Mouse (Mus musculus): ENCODE measurements around the gene Tef. TPM values are rescaled to one million over a fixed set of nuclear protein-coding genes. Genes with fewer than 3 reads are reported as not detected.

Gene Tef
- total and polyA plus RNA-seq, 3 experiments, result 28.1 to 75.8 (median 61.5) TPM

GRCm38 (mm10) chr15:81840306-81840705, 38.1 kb downstream of the Tef start:
- Histone ChIP-seq H3K9me3 (replicated peaks) (no peaks in the 10 kb centered on the region), H3K4me3 (ENCODE audit: low read depth, low read length) (no peak overlapping the region), H3K27me3 (ENCODE audit: insufficient read depth, low read length) (peaks cover 52% of the 10 kb centered on the region), H3K4me1 (ENCODE audit: insufficient read depth, low read depth, low read length) (peaks cover 31% of the 10 kb centered on the region), H3K36me3 (replicated peaks) (peaks cover 3% of the 10 kb centered on the region)
- no peak for DNase-seq (ENCODE audit: low spot score)
- TF ChIP-seq GATA1 (IDR thresholded peaks at IDR 0.05; ENCODE audit: borderline replicate concordance, low read length), result no peak
- no peak for TF ChIP-seq TAL1 (conservative IDR thresholded peaks at IDR 0.05; ENCODE audit: low read depth, low read length)
- TF ChIP-seq GATA2 (IDR thresholded peaks at IDR 0.05; ENCODE audit: borderline replicate concordance, low read depth, low read length), result no peak
- no peak for TF ChIP-seq POLR2AphosphoS5 (IDR thresholded peaks at IDR 0.05; ENCODE audit: insufficient replicate concordance, low read depth, low read length)
- TF ChIP-seq CTCF (IDR thresholded peaks at IDR 0.05; ENCODE audit: low read depth, low read length), result no peak
- ATAC-seq (ENCODE audit: extremely low read depth, insufficient number of reproducible peaks, low FRiP score, poor library complexity, severe bottlenecking), result no peak

GRCm38 (mm10) chr15:81842275-81842674, 40.1 kb downstream of the Tef start:
- TF ChIP-seq POLR2AphosphoS5 (IDR thresholded peaks at IDR 0.05; ENCODE audit: insufficient replicate concordance, low read depth, low read length), result no peak
- no peak for TF ChIP-seq GATA1 (IDR thresholded peaks at IDR 0.05; ENCODE audit: borderline replicate concordance, low read length)
- TF ChIP-seq CTCF (IDR thresholded peaks at IDR 0.05; ENCODE audit: low read depth, low read length), result no peak
- no peak for TF ChIP-seq GATA2 (IDR thresholded peaks at IDR 0.05; ENCODE audit: borderline replicate concordance, low read depth, low read length)
- TF ChIP-seq TAL1 (conservative IDR thresholded peaks at IDR 0.05; ENCODE audit: low read depth, low read length), result no peak
- ATAC-seq (ENCODE audit: extremely low read depth, insufficient number of reproducible peaks, low FRiP score, poor library complexity, severe bottlenecking), result no peak
- no peaks in the 10 kb centered on the region for H3K9me3 ChIP-seq (replicated peaks)
- H3K4me1 ChIP-seq (ENCODE audit: insufficient read depth, low read depth, low read length), result peaks cover 25% of the 10 kb centered on the region
- H3K27me3 ChIP-seq (ENCODE audit: insufficient read depth, low read length), result peaks cover 34% of the 10 kb centered on the region
- H3K36me3 ChIP-seq (replicated peaks), result peaks cover 20% of the 10 kb centered on the region
- H3K4me3 ChIP-seq (ENCODE audit: low read depth, low read length), result no peak overlapping the region
- no peak for DNase-seq (ENCODE audit: low spot score)

- peaks cover 23% of the 10 kb centered on the region for H3K4me1 ChIP-seq (ENCODE audit: insufficient read depth, low read depth, low read length)
- no peak overlapping the region for H3K4me3 ChIP-seq (ENCODE audit: low read depth, low read length)
- H3K9me3 ChIP-seq (replicated peaks), result no peaks in the 10 kb centered on the region
- TF ChIP-seq GATA2 (IDR thresholded peaks at IDR 0.05; ENCODE audit: borderline replicate concordance, low read depth, low read length) (no peak), POLR2AphosphoS5 (IDR thresholded peaks at IDR 0.05; ENCODE audit: insufficient replicate concordance, low read depth, low read length) (no peak)
- H3K27me3 ChIP-seq (ENCODE audit: insufficient read depth, low read length), result peaks cover 16% of the 10 kb centered on the region
- DNase-seq (ENCODE audit: low spot score) (no peak), ATAC-seq (ENCODE audit: extremely low read depth, insufficient number of reproducible peaks, low FRiP score, poor library complexity, severe bottlenecking) (no peak)
- H3K36me3 ChIP-seq (replicated peaks), result peaks cover 42% of the 10 kb centered on the region
These were observed 42.9 kb downstream of the Tef start for GRCm38 (mm10) chr15:81845033-81845625.

GRCm38 (mm10) chr15:81845724-81846123, 43.5 kb downstream of the Tef start:
- H3K4me3 ChIP-seq (ENCODE audit: low read depth, low read length), result no peak overlapping the region
- H3K27me3 ChIP-seq (ENCODE audit: insufficient read depth, low read length), result peaks cover 13% of the 10 kb centered on the region
- peaks cover 25% of the 10 kb centered on the region for H3K4me1 ChIP-seq (ENCODE audit: insufficient read depth, low read depth, low read length)
- H3K9me3 ChIP-seq (replicated peaks), result no peaks in the 10 kb centered on the region
- ATAC-seq (ENCODE audit: extremely low read depth, insufficient number of reproducible peaks, low FRiP score, poor library complexity, severe bottlenecking), result peak; percentile 15; the same call in 1 of the 2 replicates
- TF ChIP-seq GATA1 (IDR thresholded peaks at IDR 0.05; ENCODE audit: borderline replicate concordance, low read length), result no peak
- TF ChIP-seq GATA2 (IDR thresholded peaks at IDR 0.05; ENCODE audit: borderline replicate concordance, low read depth, low read length), result no peak
- TF ChIP-seq POLR2AphosphoS5 (IDR thresholded peaks at IDR 0.05; ENCODE audit: insufficient replicate concordance, low read depth, low read length), result no peak
- no peak for TF ChIP-seq TAL1 (conservative IDR thresholded peaks at IDR 0.05; ENCODE audit: low read depth, low read length)
- no peak for TF ChIP-seq CTCF (IDR thresholded peaks at IDR 0.05; ENCODE audit: low read depth, low read length)
- H3K36me3 ChIP-seq (replicated peaks), result peaks cover 48% of the 10 kb centered on the region
- DNase-seq (ENCODE audit: low spot score), result no peak

- DNase-seq (ENCODE audit: low spot score) (no peak), ATAC-seq (ENCODE audit: extremely low read depth, insufficient number of reproducible peaks, low FRiP score, poor library complexity, severe bottlenecking) (no peak)
- TF ChIP-seq GATA1 (IDR thresholded peaks at IDR 0.05; ENCODE audit: borderline replicate concordance, low read length), result no peak
- TF ChIP-seq CTCF (IDR thresholded peaks at IDR 0.05; ENCODE audit: low read depth, low read length), result no peak
- no peak for TF ChIP-seq GATA2 (IDR thresholded peaks at IDR 0.05; ENCODE audit: borderline replicate concordance, low read depth, low read length)
- no peak for TF ChIP-seq POLR2AphosphoS5 (IDR thresholded peaks at IDR 0.05; ENCODE audit: insufficient replicate concordance, low read depth, low read length)
- no peak for TF ChIP-seq TAL1 (conservative IDR thresholded peaks at IDR 0.05; ENCODE audit: low read depth, low read length)
- Histone ChIP-seq H3K27me3 (ENCODE audit: insufficient read depth, low read length) (peaks cover 9% of the 10 kb centered on the region), H3K36me3 (replicated peaks) (peaks cover 58% of the 10 kb centered on the region), H3K4me1 (ENCODE audit: insufficient read depth, low read depth, low read length) (peaks cover 32% of the 10 kb centered on the region), H3K4me3 (ENCODE audit: low read depth, low read length) (no peak overlapping the region), H3K9me3 (replicated peaks) (no peaks in the 10 kb centered on the region)
These were observed 44.5 kb downstream of the Tef start for GRCm38 (mm10) chr15:81846755-81847154.

- peaks cover 36% of the 10 kb centered on the region for H3K4me1 ChIP-seq (ENCODE audit: insufficient read depth, low read depth, low read length)
- H3K36me3 ChIP-seq (replicated peaks), result peaks cover 62% of the 10 kb centered on the region
- TF ChIP-seq TAL1 (conservative IDR thresholded peaks at IDR 0.05; ENCODE audit: low read depth, low read length) (no peak), GATA1 (IDR thresholded peaks at IDR 0.05; ENCODE audit: borderline replicate concordance, low read length) (no peak), GATA2 (IDR thresholded peaks at IDR 0.05; ENCODE audit: borderline replicate concordance, low read depth, low read length) (no peak), CTCF (IDR thresholded peaks at IDR 0.05; ENCODE audit: low read depth, low read length) (no peak), POLR2AphosphoS5 (IDR thresholded peaks at IDR 0.05; ENCODE audit: insufficient replicate concordance, low read depth, low read length) (no peak)
- H3K9me3 ChIP-seq (replicated peaks), result no peaks in the 10 kb centered on the region
- H3K27me3 ChIP-seq (ENCODE audit: insufficient read depth, low read length), result peaks cover 8% of the 10 kb centered on the region
- H3K4me3 ChIP-seq (ENCODE audit: low read depth, low read length), result no peak overlapping the region
- no peak for DNase-seq (ENCODE audit: low spot score)
- no peak for ATAC-seq (ENCODE audit: extremely low read depth, insufficient number of reproducible peaks, low FRiP score, poor library complexity, severe bottlenecking)
These were observed 44.9 kb downstream of the Tef start for GRCm38 (mm10) chr15:81847161-81847560.
